Mouse (Mus musculus) layer of hippocampus, adult 11-12 months (tissue): ENCODE measurements around the gene Med20.
"Not testable (repeated sequence)": the region's sequence is repeated elsewhere in the genome, so short reads cannot be mapped to it uniquely, and the experiment has no call there.

Experiments
- DNase-seq: peaks from one replicate; pipeline ENCODE4 v3.0.0; 2022; ENCODE audit warnings: low spot score

Med20 gene

GRCm38 (mm10) chr17:47596839-47597164 is 14.6 kb upstream of the Med20 start:
- DNase-seq, result no peak

GRCm38 (mm10) chr17:47597261-47597660 is 14.1 kb upstream of the Med20 start:
- DNase-seq, result no peak

- no peak for DNase-seq
These were observed 13.4 kb upstream of the Med20 start for GRCm38 (mm10) chr17:47597838-47598579.

GRCm38 (mm10) chr17:47598580-47599304 is 12.6 kb upstream of the Med20 start:
- DNase-seq, result not testable (repeated sequence)

- no peak for DNase-seq
These were observed 11.7 kb upstream of the Med20 start for GRCm38 (mm10) chr17:47599511-47600297.

GRCm38 (mm10) chr17:47600601-47601388 is 10.6 kb upstream of the Med20 start:
- no peak for DNase-seq

GRCm38 (mm10) chr17:47601389-47601755 is 10.0 kb upstream of the Med20 start:
- no peak for DNase-seq

GRCm38 (mm10) chr17:47602289-47602688 is 9.1 kb upstream of the Med20 start:
- no peak for DNase-seq

- DNase-seq, result no peak
These were observed 5.2 kb upstream of the Med20 start for GRCm38 (mm10) chr17:47606220-47606619.

- no peak for DNase-seq
These were observed 2.2 kb upstream of the Med20 start for GRCm38 (mm10) chr17:47609182-47609581.

- no peak for DNase-seq
These were observed 240 bp downstream of the Med20 start for GRCm38 (mm10) chr17:47611661-47611982.

- no peak for DNase-seq
These were observed 2.6 kb downstream of the Med20 start for GRCm38 (mm10) chr17:47614018-47614417.

- DNase-seq, result no peak
These were observed 4.7 kb downstream of the Med20 start for GRCm38 (mm10) chr17:47616119-47616518.

GRCm38 (mm10) chr17:47616652-47617051 is 5.3 kb downstream of the Med20 start:
- no peak for DNase-seq

- no peak for DNase-seq
These were observed 6.4 kb downstream of the Med20 start for GRCm38 (mm10) chr17:47617605-47618307.

- no peak for DNase-seq
These were observed 7.4 kb downstream of the Med20 start for GRCm38 (mm10) chr17:47618556-47619311.

- no peak for DNase-seq
These were observed 11.7 kb downstream of the Med20 start for GRCm38 (mm10) chr17:47622912-47623554.

- not testable (repeated sequence) for DNase-seq
These were observed 13.2 kb downstream of the Med20 start for GRCm38 (mm10) chr17:47624572-47624971.

GRCm38 (mm10) chr17:47625088-47625487 is 13.7 kb downstream of the Med20 start:
- DNase-seq, result no peak

GRCm38 (mm10) chr17:47626031-47626430 is 14.6 kb downstream of the Med20 start:
- no peak for DNase-seq
